Mouse (Mus musculus): ENCODE results near the gene Tmem116.

The Tmem116 gene

DNA sequence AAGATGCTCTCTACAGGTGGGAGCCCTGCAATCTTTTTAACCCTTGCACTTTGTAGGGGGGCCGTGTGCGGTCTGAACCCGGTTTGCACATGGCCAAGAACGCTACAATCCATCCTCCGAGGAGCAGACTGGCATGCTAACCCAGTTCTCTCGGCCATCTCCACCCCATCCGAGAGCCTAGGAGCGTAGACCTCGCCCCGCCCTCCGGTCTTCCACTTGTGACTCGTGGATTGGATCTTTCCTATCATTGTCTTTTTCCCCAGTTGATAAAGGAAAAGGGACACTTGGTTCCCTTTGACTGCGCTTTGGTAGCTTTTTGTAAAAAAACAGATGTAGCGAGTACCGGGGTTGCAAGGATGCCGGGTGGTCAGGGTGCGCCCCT, at the start of gene Tmem116:
TSS of gene Tmem116 (plus strand) at position 250 of the 382 bp plus-strand sequence.
- in situ Hi-C loops (cut with MboI, MseI) = loop anchor here (10.0 kb wide), 1 partner anchor 937 kb away; the partner anchor contains the start of gene Slc8b1

DNA sequence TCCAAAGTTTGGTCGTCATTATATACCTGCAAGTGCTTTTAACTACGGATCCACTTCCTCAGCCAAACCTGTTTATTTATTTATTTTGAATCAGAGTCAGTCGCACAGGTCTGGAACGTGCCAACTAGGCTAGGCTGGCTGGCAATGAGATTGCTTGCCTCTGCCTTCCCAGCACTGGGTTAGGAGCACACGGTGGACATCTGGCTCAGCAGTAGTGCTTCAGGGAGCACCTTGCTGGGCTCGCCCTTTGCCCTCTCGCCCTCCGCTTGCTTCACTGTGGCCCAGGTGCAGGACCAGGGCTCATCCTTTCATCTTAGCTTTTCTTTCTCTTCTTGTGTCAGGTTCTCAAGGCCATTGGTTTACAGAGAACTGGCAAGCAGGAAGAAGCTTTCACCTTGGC, 43.8 kb upstream of the Tmem116 start:
- in situ Hi-C loops (cut with MboI, MseI) = loop anchor here (5.0 kb wide), 1 partner anchor 34 kb away; no protein-coding TSS in a partner anchor

DNA sequence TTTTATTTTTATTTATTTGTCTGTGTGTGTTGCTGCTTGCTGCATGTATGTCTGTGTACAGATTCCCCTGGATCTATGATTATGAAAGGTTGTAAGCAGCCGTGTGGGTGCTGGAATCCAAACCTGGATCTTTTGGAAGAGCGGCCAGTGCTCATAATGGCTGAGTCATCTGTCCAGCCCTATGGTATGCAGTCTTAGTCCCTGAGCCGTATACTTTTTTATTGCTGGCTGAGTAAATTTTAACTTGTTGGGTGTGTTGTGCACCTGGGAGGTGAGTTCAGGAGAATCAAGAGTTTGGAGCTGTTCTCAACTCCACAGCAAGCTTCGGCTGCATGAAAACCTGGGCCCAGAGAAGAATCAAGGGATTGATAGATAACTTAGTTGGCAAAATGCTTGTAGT, 40.7 kb upstream of the Tmem116 start:
- in situ Hi-C loops (cut with MboI, MseI) = loop anchor here (10.0 kb wide), 1 partner anchor 1044 kb away; no protein-coding TSS in a partner anchor

DNA sequence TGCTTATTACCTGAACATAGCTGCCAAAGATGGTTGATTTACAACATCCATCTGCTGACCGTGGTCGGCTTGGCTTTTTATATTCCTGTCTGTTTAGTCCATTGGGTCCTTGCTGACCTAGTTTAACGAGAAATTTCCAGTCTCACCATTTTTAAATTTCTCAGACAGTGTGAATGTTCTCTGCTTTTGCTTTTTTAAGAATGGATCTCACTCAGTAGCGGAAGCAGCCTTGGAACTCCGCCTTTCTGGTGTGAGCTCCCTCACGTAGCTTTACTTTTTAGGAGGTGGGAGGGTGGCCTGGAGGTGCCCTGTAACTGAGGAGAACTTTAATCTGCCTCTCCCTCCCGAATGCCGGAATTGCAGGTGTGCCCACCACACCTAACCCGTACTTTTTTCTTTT, 31.0 kb upstream of the Tmem116 start:
- in situ Hi-C loops (cut with MboI, MseI) = no loop called here

DNA sequence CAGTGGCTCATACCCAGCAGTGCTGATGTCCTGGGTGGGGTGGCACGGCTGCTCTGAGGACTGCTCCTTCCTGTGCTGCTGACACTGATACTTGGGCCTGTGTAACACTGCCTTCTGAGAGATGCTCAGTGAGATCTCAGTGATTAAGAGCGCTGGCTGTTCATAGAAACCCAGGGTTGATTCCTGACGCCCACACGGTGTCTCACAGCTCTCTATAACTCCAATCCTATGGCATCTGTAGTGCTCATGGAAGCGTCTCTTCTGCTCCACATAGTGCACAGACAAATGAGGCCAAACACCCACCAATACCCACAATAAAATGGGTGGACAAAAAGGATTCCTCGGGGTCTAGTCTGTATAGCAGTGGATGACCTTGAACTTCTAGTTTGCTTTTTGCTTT, 28.9 kb upstream of the Tmem116 start:
- in situ Hi-C loops (cut with MboI, MseI) = no loop called here

DNA sequence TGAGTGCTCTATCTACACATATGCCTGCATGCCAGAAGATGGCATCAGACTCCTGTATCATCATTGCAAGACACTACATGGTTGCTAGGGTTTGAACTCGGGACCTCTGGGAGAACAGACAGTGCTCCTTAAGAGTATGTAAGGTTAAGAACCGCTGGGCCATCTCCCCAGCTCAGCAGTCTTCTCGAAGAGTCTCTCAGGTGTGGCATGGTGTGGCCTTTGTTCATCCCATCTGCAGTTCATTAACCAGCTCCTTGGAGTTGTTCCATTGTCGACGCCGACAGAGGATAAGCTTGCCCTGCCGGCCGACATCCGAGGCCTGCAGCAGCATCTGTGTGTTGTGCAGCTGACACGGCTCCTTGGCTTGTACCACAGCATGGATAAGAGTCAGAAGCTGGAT, 28.4 kb upstream of the Tmem116 start:
- in situ Hi-C loops (cut with MboI, MseI) = no loop called here

DNA sequence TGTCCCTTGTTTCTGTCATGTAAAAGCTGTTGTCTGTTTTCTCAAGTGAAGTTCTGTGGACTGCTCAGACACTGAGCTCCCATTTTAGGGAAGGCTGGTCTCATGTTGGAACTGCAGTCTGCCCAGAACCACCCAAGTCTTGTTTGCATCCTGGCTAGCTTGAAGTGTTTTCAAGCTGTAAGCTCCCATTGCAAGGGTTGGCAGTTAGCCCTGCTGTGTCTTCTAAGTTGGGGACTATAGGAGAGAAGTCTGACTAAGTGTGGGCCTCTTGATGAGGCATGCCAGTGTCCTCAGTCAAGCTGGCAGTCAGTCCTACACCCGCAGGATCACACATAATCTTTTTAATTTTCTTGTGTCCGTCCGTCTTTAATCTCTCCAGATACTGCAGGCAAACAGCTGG, 22.7 kb upstream of the Tmem116 start:
- in situ Hi-C loops (cut with MboI, MseI) = no loop called here

DNA sequence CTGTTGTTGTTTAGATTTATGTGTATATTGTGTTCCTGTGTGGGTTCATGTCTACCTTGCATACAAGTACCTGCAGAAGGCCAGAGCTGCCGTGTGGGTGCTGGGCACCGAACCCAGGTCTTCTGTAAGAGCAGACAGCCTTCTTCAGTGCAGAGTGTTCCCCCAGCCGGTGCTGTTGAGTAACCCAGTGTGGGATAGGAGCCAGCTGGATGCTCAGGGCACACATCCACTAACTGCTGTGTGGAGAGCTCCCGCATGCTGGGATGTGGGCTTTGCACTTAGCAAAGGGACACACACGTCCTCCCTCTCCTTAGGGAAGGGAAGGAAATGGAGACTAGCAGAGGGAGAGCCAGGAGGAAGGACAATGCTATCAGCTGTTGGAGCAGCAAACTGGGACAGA, 13.6 kb upstream of the Tmem116 start:
- in situ Hi-C loops (cut with MboI, MseI) = loop anchor here (10.0 kb wide), 1 partner anchor 1027 kb away; no protein-coding TSS in a partner anchor

DNA sequence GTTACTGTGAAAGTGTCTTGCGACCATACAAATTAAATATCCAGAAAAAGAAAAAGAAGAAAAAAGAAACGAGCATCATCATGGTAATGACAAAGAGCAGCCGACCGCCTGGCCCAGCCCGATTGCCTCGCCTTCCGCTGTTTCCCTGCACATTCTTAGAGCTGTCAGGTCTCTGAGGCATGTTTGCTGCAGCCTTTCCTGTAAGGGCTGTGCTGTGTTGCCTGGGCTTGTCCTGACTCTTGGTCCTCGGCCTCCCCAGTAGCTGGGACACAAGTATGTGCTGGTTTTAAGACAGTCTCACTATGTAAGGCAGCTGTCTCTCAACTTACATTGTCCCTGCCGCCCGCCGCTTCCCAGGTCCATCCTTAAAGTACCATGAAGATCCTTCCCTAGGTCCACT, 12.9 kb upstream of the Tmem116 start:
- in situ Hi-C loops (cut with MboI, MseI) = loop anchor here (10.0 kb wide), 1 partner anchor 1026 kb away; no protein-coding TSS in a partner anchor

DNA sequence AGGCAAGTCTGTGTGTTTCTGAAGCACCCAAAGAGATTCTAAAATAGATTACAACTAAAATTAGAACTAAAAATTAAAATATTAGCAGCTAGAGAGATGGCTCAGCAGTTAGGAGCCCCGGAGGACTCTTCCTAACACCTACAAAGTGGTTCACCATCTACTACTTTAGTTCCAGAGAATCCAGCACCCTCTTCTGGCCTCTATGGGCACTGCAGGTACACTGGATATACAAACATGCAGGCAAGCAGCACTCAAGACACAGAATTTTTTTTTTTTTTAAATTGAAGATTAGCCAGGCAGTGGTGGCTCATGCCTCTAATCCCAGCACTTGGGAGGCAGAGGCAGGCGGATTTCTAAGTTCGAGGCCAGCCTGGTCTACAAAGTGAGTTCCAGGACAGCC, 8.1 kb upstream of the Tmem116 start:
- in situ Hi-C loops (cut with MboI, MseI) = loop anchor here (5.0 kb wide), 1 partner anchor 36 kb away; no protein-coding TSS in a partner anchor

DNA sequence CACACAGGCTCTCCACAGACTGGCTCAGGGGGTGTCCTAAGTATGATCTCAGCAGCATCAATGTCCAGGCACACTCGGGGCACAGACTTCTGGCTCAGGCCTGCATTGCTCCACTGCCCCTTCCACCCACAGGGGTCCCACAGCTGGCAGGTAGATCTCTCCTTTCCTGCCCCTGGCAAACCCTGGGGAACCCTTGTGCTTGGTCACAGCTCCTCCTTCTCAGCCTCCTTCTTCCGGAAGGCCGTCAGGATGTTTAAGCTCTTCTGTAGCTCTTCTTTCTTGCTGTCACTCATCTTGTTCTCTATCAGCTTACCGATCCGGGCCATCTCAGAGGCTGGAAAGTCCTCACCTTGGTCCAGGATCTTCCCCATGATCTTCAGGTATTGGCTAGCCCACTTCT, 6.8 kb upstream of the Tmem116 start:
- in situ Hi-C loops (cut with MboI, MseI) = loop anchor here (5.0 kb wide), 1 partner anchor 38 kb away; no protein-coding TSS in a partner anchor

DNA sequence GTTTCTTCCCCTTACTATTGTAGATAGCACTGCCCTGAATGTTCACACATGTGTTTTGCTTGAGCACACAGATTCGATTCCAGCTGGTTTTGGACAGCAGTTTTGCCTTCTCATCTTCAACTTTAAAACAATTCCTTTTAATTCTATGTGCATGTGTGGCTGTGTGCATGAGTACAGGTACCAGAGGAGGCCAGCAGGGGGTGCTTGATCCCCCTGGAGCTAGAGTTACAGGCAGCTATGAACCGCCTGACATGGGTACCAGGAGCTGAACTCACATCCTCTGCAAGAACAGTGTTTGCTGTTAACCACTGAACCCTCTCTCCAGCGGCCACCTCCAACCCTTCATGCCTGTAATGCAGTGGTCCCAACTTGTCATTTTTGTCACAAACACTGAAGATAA, 3.2 kb upstream of the Tmem116 start:
- in situ Hi-C loops (cut with MboI, MseI) = no loop called here

DNA sequence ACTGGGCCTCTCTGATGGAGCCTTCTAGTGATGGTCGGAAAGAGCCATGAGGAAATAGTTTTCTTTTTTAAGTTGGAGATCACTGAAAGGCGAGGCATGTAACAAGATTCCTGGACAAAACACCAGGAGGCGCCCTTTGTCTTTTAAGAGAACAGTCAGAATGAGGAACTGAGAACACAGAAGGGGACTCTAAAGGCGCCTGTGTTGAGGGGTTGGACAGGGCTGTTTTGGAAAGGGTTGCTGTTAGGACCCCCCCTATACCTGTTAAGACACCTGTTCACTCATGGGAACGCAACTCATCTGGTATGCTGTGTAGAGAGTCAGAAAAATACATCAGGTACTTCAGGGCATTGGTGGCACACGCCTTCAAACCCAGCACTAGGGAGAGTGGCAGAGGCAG, 1.7 kb upstream of the Tmem116 start:
- in situ Hi-C loops (cut with MboI, MseI) = loop anchor here (10.0 kb wide), 1 partner anchor 935 kb away; the partner anchor contains the start of gene Slc8b1

DNA sequence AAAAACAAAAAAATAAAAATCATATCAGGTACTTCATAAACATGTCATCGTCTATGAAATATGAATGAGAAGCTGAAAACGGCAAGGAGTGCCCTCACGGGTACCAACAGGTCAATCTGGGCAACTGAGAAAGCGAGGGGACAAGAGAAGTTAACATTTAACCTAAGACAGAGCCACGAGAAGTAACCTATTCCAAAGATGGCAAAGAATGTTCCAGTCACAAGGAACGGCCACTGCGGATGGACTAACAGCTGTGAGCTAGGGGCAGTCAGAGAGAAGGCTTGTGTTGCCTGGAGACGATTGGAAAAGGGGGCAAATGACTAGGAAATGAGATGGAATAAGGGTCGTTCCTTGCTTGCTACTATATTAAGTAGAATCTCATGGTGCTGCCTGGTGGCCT, 1.2 kb upstream of the Tmem116 start:
- in situ Hi-C loops (cut with MboI, MseI) = loop anchor here (10.0 kb wide), 1 partner anchor 936 kb away; the partner anchor contains the start of gene Slc8b1

DNA sequence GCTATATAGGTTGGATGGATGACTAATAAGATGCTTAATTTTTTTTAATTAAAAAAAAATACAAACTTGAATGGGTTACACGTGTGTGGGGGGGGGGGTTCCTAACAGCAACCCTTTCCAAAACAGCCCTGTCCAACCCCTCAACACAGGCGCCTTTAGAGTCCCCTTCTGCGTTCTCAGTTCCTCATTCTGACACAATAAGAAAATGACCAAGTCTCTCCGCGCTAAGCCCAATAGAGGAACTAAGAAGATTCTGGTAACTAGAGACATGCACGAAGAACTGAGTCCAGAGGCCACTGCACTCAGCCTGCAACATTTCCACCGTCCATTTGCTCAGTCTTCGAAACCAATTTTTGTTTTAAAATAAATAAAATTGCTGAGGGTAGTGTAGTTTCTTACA, 490 bp upstream of the Tmem116 start:
- in situ Hi-C loops (cut with MboI, MseI) = loop anchor here (10.0 kb wide), 1 partner anchor 936 kb away; the partner anchor contains the start of gene Slc8b1

DNA sequence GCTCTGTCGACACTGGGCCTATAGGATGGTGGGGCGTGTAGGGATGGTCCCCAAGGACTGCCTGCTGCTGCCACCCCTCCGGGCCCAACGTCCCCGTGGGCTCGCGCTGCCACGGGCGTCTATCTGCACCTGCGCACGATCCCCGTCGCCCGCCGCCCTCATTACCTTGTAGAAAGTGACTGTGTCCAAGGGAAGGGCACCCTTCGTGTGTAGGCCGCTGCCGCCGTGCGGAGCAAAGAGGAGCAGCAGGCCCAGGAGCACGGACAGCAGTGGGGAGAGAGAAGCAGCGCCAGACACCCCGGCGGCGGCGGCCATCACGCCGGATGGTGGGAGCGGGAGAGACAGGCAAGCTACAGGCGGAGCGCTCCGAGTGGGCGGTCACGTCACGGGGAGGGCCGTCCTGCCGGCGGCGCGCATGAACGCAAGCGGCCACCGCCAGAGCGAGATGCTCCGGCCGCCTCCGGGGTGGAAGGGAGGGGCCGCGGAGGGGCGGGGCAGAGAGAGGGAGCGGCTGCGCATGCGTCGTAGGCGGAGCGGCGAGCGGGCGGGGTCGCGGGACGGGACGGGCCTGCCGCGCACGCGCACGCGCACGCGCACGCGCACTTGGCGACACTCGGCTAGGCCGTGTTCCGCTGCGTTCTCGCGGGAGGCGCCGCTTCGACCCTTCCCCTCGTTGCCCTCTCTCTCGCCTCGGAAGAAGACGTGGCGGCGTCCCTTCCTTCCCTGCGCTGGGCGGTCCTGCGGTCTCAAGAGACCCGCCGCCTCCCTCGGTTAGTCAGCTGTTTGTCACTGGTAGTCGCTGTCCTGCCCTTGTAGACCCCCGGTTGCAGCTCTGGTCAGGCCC, 555 bp downstream of the Tmem116 start, which contains the start of gene Erp29:
TSS of gene Erp29 (minus strand) at position 481 of the 844 bp plus-strand sequence.
- in situ Hi-C loops (cut with MboI, MseI) = loop anchor here (10.0 kb wide), 1 partner anchor 937 kb away; the partner anchor contains the start of gene Slc8b1

DNA sequence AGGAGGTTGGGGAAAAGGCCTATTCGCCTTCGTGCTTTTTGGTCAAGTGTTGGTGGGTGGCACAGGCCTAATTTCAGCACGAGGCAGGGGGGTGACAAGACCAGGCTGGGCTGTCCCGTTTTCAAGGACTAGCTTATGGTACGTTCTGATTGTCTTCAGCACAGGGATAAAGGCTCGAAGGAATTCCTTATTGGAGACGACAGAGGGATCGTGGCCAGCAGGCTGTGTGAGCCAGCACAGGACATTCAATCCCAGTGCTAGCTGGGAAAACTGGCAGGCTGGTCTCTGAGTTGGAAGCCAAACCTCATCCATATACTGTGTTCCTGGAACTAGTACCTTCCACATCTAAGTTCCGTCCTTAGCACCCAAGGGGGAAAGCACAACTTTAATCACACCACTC, 1.2 kb downstream of the Tmem116 start:
- in situ Hi-C loops (cut with MboI, MseI) = loop anchor here (10.0 kb wide), 1 partner anchor 938 kb away; the partner anchor contains the start of gene Slc8b1

DNA sequence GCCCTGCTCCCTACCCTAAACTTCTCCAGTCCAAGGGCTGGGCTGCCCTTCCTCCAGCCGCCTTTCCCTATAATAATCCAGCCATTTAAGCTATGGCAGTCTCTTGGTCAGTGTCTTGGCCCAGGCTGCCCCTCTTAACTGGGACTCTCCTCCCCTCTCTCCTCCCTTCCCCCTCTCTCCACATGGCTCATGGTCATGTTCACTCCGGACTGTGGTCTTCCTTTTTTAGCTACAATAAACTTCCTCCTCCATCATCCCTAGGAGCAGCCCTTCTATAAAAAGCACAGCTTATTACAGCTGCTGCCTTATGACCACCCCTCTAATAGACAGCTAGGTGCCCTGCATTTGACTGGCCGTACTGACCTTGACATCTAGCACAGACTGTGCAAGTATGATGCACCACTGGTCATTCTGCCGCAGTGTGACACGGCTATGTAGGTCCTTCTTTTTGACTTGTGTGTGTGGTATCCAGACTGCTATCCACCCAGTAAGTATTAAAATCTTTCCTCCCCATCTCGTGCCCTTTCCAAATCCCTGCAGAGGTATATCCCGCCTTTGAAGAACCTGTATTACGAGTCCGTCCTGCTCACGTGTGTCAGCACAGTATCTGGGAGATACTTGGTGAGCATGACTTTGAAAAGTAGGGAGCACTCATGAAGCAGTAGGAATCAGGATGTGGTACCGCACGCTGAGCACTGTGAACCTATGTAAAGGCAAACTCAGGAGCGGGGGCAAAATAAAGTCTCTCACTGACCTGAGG, 2.2 kb downstream of the Tmem116 start:
- in situ Hi-C loops (cut with MboI, MseI) = loop anchor here (10.0 kb wide), 1 partner anchor 939 kb away; the partner anchor contains the start of gene Slc8b1

DNA sequence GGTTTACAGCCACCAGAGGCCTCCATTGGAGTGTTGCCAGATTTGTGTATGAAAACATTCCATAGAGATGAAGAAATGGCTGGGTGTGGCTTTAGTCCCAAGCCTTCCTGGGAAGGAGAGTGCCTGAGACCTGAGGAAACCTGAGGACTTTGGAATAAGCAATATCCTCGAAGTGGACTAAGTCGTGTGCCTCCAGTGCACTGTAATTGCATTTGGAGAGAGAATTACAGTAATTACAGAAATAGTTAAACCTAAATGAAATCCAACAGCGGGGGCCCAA, 2.8 kb downstream of the Tmem116 start:
- in situ Hi-C loops (cut with MboI, MseI) = loop anchor here (10.0 kb wide), 1 partner anchor 940 kb away; the partner anchor contains the start of gene Slc8b1

DNA sequence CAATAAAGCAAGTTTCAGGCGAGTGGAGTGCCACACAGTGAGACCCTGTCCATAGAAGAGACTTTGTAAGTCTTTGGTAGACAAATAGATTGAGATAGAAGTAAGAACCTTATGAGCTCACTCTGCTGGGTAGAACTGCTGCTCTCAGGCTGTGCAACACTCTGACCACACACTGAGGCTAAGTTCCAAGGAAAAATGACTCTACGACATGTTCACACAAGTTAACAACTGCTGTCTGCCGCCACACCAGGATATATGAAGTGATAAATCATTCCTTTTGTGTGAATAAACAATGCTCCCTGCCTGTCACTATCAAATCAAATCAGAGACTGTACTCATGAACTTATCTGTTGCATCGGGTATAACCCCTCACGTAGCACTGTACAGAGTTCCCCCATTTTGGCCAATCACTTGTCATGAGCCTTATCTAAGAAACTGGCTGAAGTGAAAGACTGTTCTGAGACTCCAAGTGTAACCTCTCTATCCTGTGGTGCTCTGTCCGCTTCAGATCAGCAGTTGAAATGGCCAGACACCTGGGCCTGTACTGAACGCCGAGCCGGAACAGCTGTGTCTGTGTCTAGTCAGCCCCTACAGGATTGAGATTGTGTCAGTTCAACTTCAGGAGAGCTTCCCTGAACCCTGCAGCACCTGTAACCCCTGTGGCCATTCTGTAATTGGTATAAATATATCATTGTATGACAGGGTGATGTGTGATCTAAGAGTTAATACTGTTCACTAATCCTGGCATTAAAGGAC, 4.0 kb downstream of the Tmem116 start:
- in situ Hi-C loops (cut with MboI, MseI) = loop anchor here (10.0 kb wide), 1 partner anchor 941 kb away; the partner anchor contains the start of gene Slc8b1

Data from T-helper 2 cell (primary cell).